Mouse (Mus musculus) midbrain, embryonic 14.5 days (tissue): ENCODE results near the gene Gbe1. TPM values are rescaled to one million over a fixed set of nuclear protein-coding genes. Genes with fewer than 3 reads are reported as not detected.
A peak's percentile ranks its signal among the peaks of the same experiment; 100 is the strongest.

ENCODE experiments used
- ATAC-seq: fragments of 200-750 bp; cut with Nextera tagmentation; 2 replicates; pipeline ENCODE4 v1.8.0; 2017; ENCODE audit warnings: moderate number of reproducible peaks, moderate library complexity; ENCODE audit not compliant: low FRiP score, low TSS enrichment
- DNase-seq: peaks from one replicate; pipeline ENCODE4 v3.0.0-alpha.2; 2015
- H3K27ac ChIP-seq: fragments of 300-500 bp; sonication (generic); replicated peaks from 2 replicates; pipeline ENCODE4 v1.5.1; 2014; ENCODE audit warnings: mild to moderate bottlenecking, low read depth, low read length, moderate library complexity
- H3K27me3 ChIP-seq: fragments of 300-500 bp; sonication (generic); 2 replicates; pipeline ENCODE4 v1.6.1; 2014; ENCODE audit warnings: low read length, control low read depth, mixed read lengths; ENCODE audit not compliant: control insufficient read depth, insufficient read depth
- H3K36me3 ChIP-seq: fragments of 300-500 bp; sonication (generic); 2 replicates; pipeline ENCODE4 v1.6.1; 2014; ENCODE audit warnings: low read length, control low read depth; ENCODE audit not compliant: control insufficient read depth, insufficient read depth
- H3K4me1 ChIP-seq: fragments of 300-500 bp; sonication (generic); 2 replicates; pipeline ENCODE4 v1.6.1; 2014; ENCODE audit warnings: mild to moderate bottlenecking, antibody characterized with exemption, low read length, control low read depth; ENCODE audit not compliant: control insufficient read depth, insufficient read depth
- H3K4me2 ChIP-seq: fragments of 300-500 bp; sonication (generic); 2 replicates; pipeline ENCODE4 v1.6.1; 2014; ENCODE audit warnings: mild to moderate bottlenecking, low read length, moderate library complexity
- H3K4me3 ChIP-seq: fragments of 300-500 bp; sonication (generic); replicated peaks from 2 replicates; pipeline ENCODE4 v1.5.1; 2014; ENCODE audit warnings: low read depth, low read length
- H3K9ac ChIP-seq: fragments of 300-500 bp; sonication (generic); replicated peaks from 2 replicates; pipeline ENCODE4 v1.6.1; 2014; ENCODE audit warnings: mild to moderate bottlenecking, low read length, moderate library complexity
- H3K9me3 ChIP-seq: fragments of 300-500 bp; sonication (generic); 2 replicates; pipeline ENCODE4 v1.6.1; 2016; ENCODE audit warnings: low read length, control low read depth, mixed read lengths; ENCODE audit not compliant: control insufficient read depth
- WGBS: fragments of 180-500 bp; shearing (Covaris S2); extraction: QIAGEN DNeasy Blood & Tissue Kit; methylation state at CpG from one replicate; pipeline ENCODE4 v1.1.7; 2014; 5-methylcytosine and 5-hydroxymethylcytosine counted together
- polyA plus RNA-seq: library from polyadenylated mRNA; unstranded; fragments of >200 nt; fragmentation: Nextera tagmentation; extraction: Ambion mirVana; gene quantifications from 2 replicates; pipeline ENCODE4 v1.2.1, GENCODE M21; 2014

The Gbe1 gene
- polyA plus RNA-seq, 1 experiment from 2014 or later, result 17.9 TPM

GRCm38 (mm10) chr16:70506457-70506856 is 192.7 kb downstream of the Gbe1 start:
- DNase-seq (no peak), ATAC-seq (no peak)
- no peak overlapping the region for H3K4me3 ChIP-seq
- no peaks in the 10 kb centered on the region for H3K4me1 ChIP-seq
- no peaks in the 10 kb centered on the region for H3K36me3 ChIP-seq
- no peak overlapping the region for H3K9ac ChIP-seq
- 71% methylated on average over 1 of the region's 1 CpGs for WGBS
- H3K9me3 ChIP-seq, result no peaks in the 10 kb centered on the region
- H3K27ac ChIP-seq, result no peak overlapping the region
- H3K27me3 ChIP-seq, result no peaks in the 10 kb centered on the region
- H3K4me2 ChIP-seq, result no peak overlapping the region

- no peak for ATAC-seq
- Histone ChIP-seq H3K4me2 (no peak overlapping the region), H3K27me3 (no peaks in the 10 kb centered on the region), H3K36me3 (no peaks in the 10 kb centered on the region), H3K9ac (no peak overlapping the region), H3K27ac (no peak overlapping the region), H3K4me1 (no peaks in the 10 kb centered on the region), H3K9me3 (no peaks in the 10 kb centered on the region), H3K4me3 (no peak overlapping the region)
- WGBS, result 94% methylated on average over 3 of the region's 3 CpGs
- no peak for DNase-seq
Observed at GRCm38 (mm10) chr16:70510938-70511337, 197.2 kb downstream of the Gbe1 start.

- Histone ChIP-seq H3K4me3 (no peak overlapping the region), H3K36me3 (no peaks in the 10 kb centered on the region), H3K9ac (no peak overlapping the region), H3K9me3 (no peaks in the 10 kb centered on the region), H3K4me1 (no peaks in the 10 kb centered on the region), H3K27ac (no peak overlapping the region), H3K27me3 (no peaks in the 10 kb centered on the region), H3K4me2 (no peak overlapping the region)
- DNase-seq, result no peak
- WGBS, result 84% methylated on average over 2 of the region's 2 CpGs
- ATAC-seq, result no peak
Observed at GRCm38 (mm10) chr16:70522861-70523260, 209.1 kb downstream of the Gbe1 start.

- no peaks in the 10 kb centered on the region for H3K4me1 ChIP-seq
- 83% methylated on average over 8 of the region's 8 CpGs for WGBS
- DNase-seq (peak; percentile 9), ATAC-seq (no peak)
- H3K9ac ChIP-seq, result no peak overlapping the region
- H3K4me3 ChIP-seq, result no peak overlapping the region
- no peak overlapping the region for H3K4me2 ChIP-seq
- no peaks in the 10 kb centered on the region for H3K9me3 ChIP-seq
- H3K27ac ChIP-seq, result no peak overlapping the region
- no peaks in the 10 kb centered on the region for H3K27me3 ChIP-seq
- H3K36me3 ChIP-seq, result no peaks in the 10 kb centered on the region
Observed at GRCm38 (mm10) chr16:70523566-70523965, 209.8 kb downstream of the Gbe1 start.

GRCm38 (mm10) chr16:70524273-70524672 is 210.5 kb downstream of the Gbe1 start:
- Histone ChIP-seq H3K9ac (no peak overlapping the region), H3K4me1 (no peaks in the 10 kb centered on the region), H3K27me3 (no peaks in the 10 kb centered on the region), H3K27ac (no peak overlapping the region), H3K9me3 (no peaks in the 10 kb centered on the region), H3K4me3 (no peak overlapping the region), H3K36me3 (no peaks in the 10 kb centered on the region), H3K4me2 (no peak overlapping the region)
- ATAC-seq, result no peak
- 93% methylated on average over 4 of the region's 4 CpGs for WGBS
- no peak for DNase-seq

GRCm38 (mm10) chr16:70527224-70527623 is 213.5 kb downstream of the Gbe1 start:
- DNase-seq, result no peak

GRCm38 (mm10) chr16:70535224-70535623 is 221.5 kb downstream of the Gbe1 start:
- ATAC-seq, result no peak

More at GRCm38 (mm10) chr16:70527224-70527623, 213.5 kb downstream of the Gbe1 start:
- Histone ChIP-seq H3K9ac (no peak overlapping the region), H3K27ac (no peak overlapping the region), H3K36me3 (no peaks in the 10 kb centered on the region), H3K4me1 (no peaks in the 10 kb centered on the region), H3K27me3 (no peaks in the 10 kb centered on the region), H3K4me3 (no peak overlapping the region), H3K4me2 (no peak overlapping the region), H3K9me3 (no peaks in the 10 kb centered on the region)
- no peak for ATAC-seq
- WGBS, result 89% methylated on average over 8 of the region's 8 CpGs

GRCm38 (mm10) chr16:70550835-70551234 is 237.1 kb downstream of the Gbe1 start:
- no peaks in the 10 kb centered on the region for H3K27me3 ChIP-seq
- H3K9ac ChIP-seq, result no peak overlapping the region
- 26% methylated on average over 3 of the region's 3 CpGs for WGBS
- ATAC-seq, result no peak
- DNase-seq, result no peak
- H3K27ac ChIP-seq, result no peak overlapping the region
- H3K4me2 ChIP-seq, result no peak overlapping the region
- no peaks in the 10 kb centered on the region for H3K36me3 ChIP-seq
- no peak overlapping the region for H3K4me3 ChIP-seq
- no peaks in the 10 kb centered on the region for H3K9me3 ChIP-seq
- no peaks in the 10 kb centered on the region for H3K4me1 ChIP-seq

More at GRCm38 (mm10) chr16:70535224-70535623, 221.5 kb downstream of the Gbe1 start:
- H3K4me1 ChIP-seq, result no peaks in the 10 kb centered on the region
- no peak overlapping the region for H3K27ac ChIP-seq
- H3K36me3 ChIP-seq, result no peaks in the 10 kb centered on the region
- no peak overlapping the region for H3K4me3 ChIP-seq
- H3K9me3 ChIP-seq, result no peaks in the 10 kb centered on the region
- no peak overlapping the region for H3K9ac ChIP-seq
- 85% methylated on average over 2 of the region's 2 CpGs for WGBS
- H3K27me3 ChIP-seq, result no peaks in the 10 kb centered on the region
- no peak for DNase-seq
- H3K4me2 ChIP-seq, result no peak overlapping the region

GRCm38 (mm10) chr16:70561635-70562348 is 248.0 kb downstream of the Gbe1 start:
- no peaks in the 10 kb centered on the region for H3K4me1 ChIP-seq
- ATAC-seq, result no peak
- no peak for DNase-seq
- H3K4me2 ChIP-seq, result no peak overlapping the region
- H3K27ac ChIP-seq, result no peak overlapping the region
- WGBS, result 93% methylated on average over 10 of the region's 10 CpGs
- H3K36me3 ChIP-seq, result no peaks in the 10 kb centered on the region
- no peaks in the 10 kb centered on the region for H3K9me3 ChIP-seq
- no peaks in the 10 kb centered on the region for H3K27me3 ChIP-seq
- no peak overlapping the region for H3K9ac ChIP-seq
- no peak overlapping the region for H3K4me3 ChIP-seq
